Comparison of ENCODE assay signal across 27 mouse cellular contexts in genomic region chr6:71608994-71609393, GRCm38 (mm10). TPM values are rescaled to one million over a fixed set of nuclear protein-coding genes. Genes with fewer than 3 reads are reported as not detected.
DNase-seq lines count a peak whose midpoint lies in the region; ATAC-seq and TF ChIP-seq lines count a peak whose summit lies in the region.
"Had no signal": no experiment of that assay in that cellular context is flagged by ENCODE, and none has a peak within 500 bp of the region (broad histone marks: within the 10 kb centered on the region; RNA-seq: fewer than 3 reads in every experiment).

No protein-coding gene starts in this region.

- H3K4me1 ChIP-seq in ES-Bruce4 (ENCODE audit: control insufficient read depth, insufficient read depth, low read length), result no peaks in the 10 kb centered on the region
- H3K4me1 ChIP-seq in ES-E14 (ENCODE audit: control insufficient read depth in 2 of 2, insufficient read depth in 2 of 2, low read length in 2 of 2, poor library complexity in 1 of 2), result peaks cover 0 to 11% of the 10 kb centered on the region in 2 experiments; a peak in 2 of 4 replicates
- H3K4me1 ChIP-seq: forebrain, embryonic 10.5 days; forebrain, embryonic 15.5 days; heart, embryonic 15.5 days; limb, embryonic 10.5 days; limb, embryonic 15.5 days; lung, embryonic 15.5 days; midbrain, embryonic 12.5 days; neural tube, embryonic 13.5 days had no signal

- ATAC-seq in erythroid progenitor cell, adult 5-6 weeks (replicated peaks; ENCODE audit: low FRiP score, poor library complexity, severe bottlenecking), result 0 out of 2 replicates have a peak, but pooled peaks have one; percentile 39
- ATAC-seq: forebrain, embryonic 15.5 days; hindbrain, embryonic 16.5 days; intestine, embryonic 16.5 days had no signal

- TF ChIP-seq CTCF in left cerebral cortex, adult 2 months (IDR thresholded peaks at IDR 0.05), result no peak
- TF ChIP-seq CTCF in ES-Bruce4 (IDR thresholded peaks at IDR 0.05; ENCODE audit: low read depth, low read length), result no peak

- no peaks in the 10 kb centered on the region for H3K27me3 ChIP-seq in ES-Bruce4 (ENCODE audit: control insufficient read depth, insufficient read depth, low read length, poor library complexity, severe bottlenecking)
- H3K27me3 ChIP-seq: forebrain, embryonic 15.5 days; heart, embryonic 15.5 days; limb, embryonic 15.5 days; lung, embryonic 15.5 days; midbrain, embryonic 12.5 days; neural tube, embryonic 13.5 days had no signal

- in situ Hi-C loops in ES-E14 (cut with MboI; ENCODE audit: low sequenced_read_pairs in 2 of 2, unreplicated experiment in 2 of 2), result loop anchor here in 1 of 2 experiments (25.0 kb wide), 1 partner anchor 278 kb away; no protein-coding TSS in a partner anchor

- TF ChIP-seq EP300 in ES-Bruce4 (IDR thresholded peaks at IDR 0.05; ENCODE audit: insufficient read depth, low read depth, low read length), result peak; percentile 85; the same call in 1 of the 2 replicates

- no peak overlapping the region for H3K9ac ChIP-seq in ES-Bruce4 (ENCODE audit: low read depth, poor library complexity, severe bottlenecking)
- no peak overlapping the region for H3K9ac ChIP-seq in ES-E14 (ENCODE audit: insufficient read depth, low read depth, low read length, poor library complexity, severe bottlenecking)
- H3K9ac ChIP-seq: forebrain, embryonic 15.5 days; heart, embryonic 15.5 days; limb, embryonic 15.5 days; lung, embryonic 15.5 days; midbrain, embryonic 12.5 days; neural tube, embryonic 13.5 days had no signal

- H3K9me3 ChIP-seq in ES-Bruce4 (replicated peaks; ENCODE audit: control insufficient read depth, insufficient read depth, low read length, poor library complexity, severe bottlenecking) (no peaks in the 10 kb centered on the region), ES-E14 (ENCODE audit: control insufficient read depth, insufficient read depth, low read depth, low read length) (no peaks in the 10 kb centered on the region)
- H3K9me3 ChIP-seq: forebrain, embryonic 10.5 days; forebrain, embryonic 15.5 days; heart, embryonic 15.5 days; limb, embryonic 10.5 days; limb, embryonic 15.5 days; lung, embryonic 15.5 days; midbrain, embryonic 12.5 days; neural tube, embryonic 13.5 days had no signal

- DNase-seq in left cerebral cortex, adult 2 months (ENCODE audit: extremely low spot score in 1 of 2, low spot score in 2 of 2), result no peak
- no peak for DNase-seq in left cerebral cortex, postnatal 4 days
- peak; percentile 74 for DNase-seq in ES-E14 (ENCODE audit: low read depth, low spot score)
- no peak for DNase-seq in cerebellum, adult 9-11 months
- DNase-seq in lung, postnatal 14 days, result no peak
- DNase-seq: B cell, adult 2 months; cerebellum, adult 8-10 months; cerebellum, postnatal 36 days; kidney, adult 8-10 months; kidney, postnatal 4 days; lung, postnatal 36 days; right cerebral cortex, postnatal 4 days; thymus, adult 2 months; thymus, postnatal 36 days had no signal

- H3K36me3 ChIP-seq in ES-Bruce4 (ENCODE audit: control insufficient read depth, insufficient read depth, low read length, poor library complexity, severe bottlenecking), result peaks cover 35% of the 10 kb centered on the region
- H3K36me3 ChIP-seq in ES-E14 (ENCODE audit: control insufficient read depth, insufficient read depth, low read length, poor library complexity, severe bottlenecking), result no peaks in the 10 kb centered on the region; the same call in 1 of the 2 replicates

- no peak overlapping the region for H3K4me3 ChIP-seq in left cerebral cortex, adult 2 months
- H3K4me3 ChIP-seq in ES-Bruce4 (ENCODE audit: low read depth, low read length), result no peak overlapping the region
- peak overlapping the region; percentile 26 to 45; a peak in 3 of 4 replicates for H3K4me3 ChIP-seq in ES-E14 (ENCODE audit: insufficient read depth in 1 of 2, low read depth in 1 of 2, low read length in 2 of 2, poor library complexity in 1 of 2, severe bottlenecking in 1 of 2)
- H3K4me3 ChIP-seq: forebrain, embryonic 10.5 days; forebrain, embryonic 15.5 days; heart, embryonic 15.5 days; limb, embryonic 10.5 days; limb, embryonic 15.5 days; lung, embryonic 15.5 days; midbrain, embryonic 12.5 days; neural tube, embryonic 13.5 days had no signal

- no peak for TF ChIP-seq POLR2A in ES-Bruce4 (IDR thresholded peaks at IDR 0.05; ENCODE audit: insufficient read depth, low read length)

- intact Hi-C loops in left cerebral cortex, adult 2 months (cut with DNase I), result no loop called here
- intact Hi-C loops in left cerebral cortex, postnatal 4 days (cut with DNase I), result loop anchor here (10.0 kb wide), 1 partner anchor 266 kb away; no protein-coding TSS in a partner anchor

- H3K27ac ChIP-seq in left cerebral cortex, adult 2 months, result peak overlapping the region; percentile 81; the same call in 1 of the 2 replicates
- H3K27ac ChIP-seq in ES-Bruce4 (ENCODE audit: insufficient read depth, low read length) (peak overlapping the region; percentile 98), ES-E14 (ENCODE audit: insufficient read depth, low read depth, low read length, poor library complexity, severe bottlenecking) (peak overlapping the region; percentile 76; the same call in 1 of the 2 replicates)
- H3K27ac ChIP-seq: forebrain, embryonic 10.5 days; forebrain, embryonic 15.5 days; heart, embryonic 15.5 days; kidney, postnatal 0 days; limb, embryonic 10.5 days; limb, embryonic 15.5 days; lung, embryonic 15.5 days; midbrain, embryonic 12.5 days; neural tube, embryonic 13.5 days had no signal

TF ChIP-seq in ES-E14, 5 proteins besides CTCF, POLR2A, EP300 and RAD21:
- TF ChIP-seq CHD2 (IDR thresholded peaks at IDR 0.05; ENCODE audit: low read depth, low read length) (no peak), MAFK (IDR thresholded peaks at IDR 0.05; ENCODE audit: insufficient read depth, low read depth, low read length) (no peak), HCFC1 (IDR thresholded peaks at IDR 0.05; ENCODE audit: borderline replicate concordance, insufficient read depth, low read length) (no peak), ZNF384 (IDR thresholded peaks at IDR 0.05; ENCODE audit: low read depth, low read length) (no peak), ZC3H11A (IDR thresholded peaks at IDR 0.05; ENCODE audit: borderline replicate concordance, low read depth, low read length) (no peak)

RNA-seq across cellular contexts. Expression of gene Kdm3a, which starts 23.8 kb away (rescaled TPM):
- 10 to 100 TPM; 48.9 to 53.7 TPM for total RNA-seq in left cerebral cortex, adult 2 months (2021)
- 10 to 100 TPM; 30.7 to 32.0 TPM for total RNA-seq in left cerebral cortex, postnatal 4 days (2021)
- 42.6 and 49.3 TPM in 2 replicates for polyA plus RNA-seq in ES-Bruce4 (2011; ENCODE audit: insufficient read depth, insufficient read length, low read depth, missing spikeins)
- total RNA-seq in ES-E14 (2012; rRNA removed), result 124 and 125 TPM in 2 replicates
- total RNA-seq in erythroid progenitor cell, adult 5-6 weeks (2015; ENCODE audit: low replicate concordance), result 40.2 and 46.9 TPM in 2 replicates
- 39.4 and 67.0 TPM in 2 replicates for total RNA-seq in erythroid progenitor cell, adult 5-6 weeks (2017; ENCODE audit: low replicate concordance)

Comparison
In these comparisons a context has a peak if more than half of its experiments do, and no peak if none do; other contexts are left out.
1. H3K4me3 ChIP-seq: peak in ES-E14 (2 of 2); none in left cerebral cortex, adult 2 months (single experiment) and ES-Bruce4 (single experiment).
2. Peak in every context shown above with its lines, with median percentiles within 50 percentile points of each other: H3K27ac ChIP-seq.